Mouse (Mus musculus): ENCODE measurements around the gene Gm11444.
A peak's percentile ranks its signal among the peaks of the same experiment; 100 is the strongest.

Gene Gm11444

GRCm38 (mm10) chr11:85857997-85858698 lies 8.0 kb upstream of the Gm11444 start:
- no peak for DNase-seq

- DNase-seq = no peak
Measured at GRCm38 (mm10) chr11:85850758-85851157, 625 bp upstream of the Gm11444 start.

GRCm38 (mm10) chr11:85849037-85849436 lies 1.1 kb downstream of the Gm11444 start:
- DNase-seq = peak; percentile 69

- no peak for DNase-seq
Measured at GRCm38 (mm10) chr11:85846509-85846908, 3.6 kb downstream of the Gm11444 start.

GRCm38 (mm10) chr11:85845921-85846320 lies 4.2 kb downstream of the Gm11444 start:
- no peak for DNase-seq

GRCm38 (mm10) chr11:85844971-85845370 lies 5.2 kb downstream of the Gm11444 start:
- no peak for DNase-seq

GRCm38 (mm10) chr11:85844144-85844965 lies 5.8 kb downstream of the Gm11444 start:
- DNase-seq = peak; percentile 85

- peak; percentile 72 for DNase-seq
Measured at GRCm38 (mm10) chr11:85843347-85843692, 6.8 kb downstream of the Gm11444 start.

- DNase-seq = no peak
Measured at GRCm38 (mm10) chr11:85842596-85843346, 7.4 kb downstream of the Gm11444 start.

- peak; percentile 69 for DNase-seq
Measured at GRCm38 (mm10) chr11:85841980-85842379, 8.2 kb downstream of the Gm11444 start.

- no peak for DNase-seq
Measured at GRCm38 (mm10) chr11:85841211-85841681, 8.9 kb downstream of the Gm11444 start.

GRCm38 (mm10) chr11:85840803-85841145 lies 9.4 kb downstream of the Gm11444 start:
- DNase-seq = no peak

GRCm38 (mm10) chr11:85840031-85840802 lies 9.9 kb downstream of the Gm11444 start:
- no peak for DNase-seq

- no peak for DNase-seq
Measured at GRCm38 (mm10) chr11:85839258-85840030, 10.7 kb downstream of the Gm11444 start.

GRCm38 (mm10) chr11:85838424-85839257 lies 11.5 kb downstream of the Gm11444 start:
- DNase-seq = no peak

GRCm38 (mm10) chr11:85837648-85838423 lies 12.3 kb downstream of the Gm11444 start:
- DNase-seq = no peak

GRCm38 (mm10) chr11:85837291-85837647 lies 12.9 kb downstream of the Gm11444 start:
- DNase-seq = no peak

- DNase-seq = no peak
Measured at GRCm38 (mm10) chr11:85836523-85837290, 13.4 kb downstream of the Gm11444 start.

Data from liver (tissue).